Mouse (Mus musculus): Measurements from ENCODE around the gene Olfml1.

Gene Olfml1

DNA sequence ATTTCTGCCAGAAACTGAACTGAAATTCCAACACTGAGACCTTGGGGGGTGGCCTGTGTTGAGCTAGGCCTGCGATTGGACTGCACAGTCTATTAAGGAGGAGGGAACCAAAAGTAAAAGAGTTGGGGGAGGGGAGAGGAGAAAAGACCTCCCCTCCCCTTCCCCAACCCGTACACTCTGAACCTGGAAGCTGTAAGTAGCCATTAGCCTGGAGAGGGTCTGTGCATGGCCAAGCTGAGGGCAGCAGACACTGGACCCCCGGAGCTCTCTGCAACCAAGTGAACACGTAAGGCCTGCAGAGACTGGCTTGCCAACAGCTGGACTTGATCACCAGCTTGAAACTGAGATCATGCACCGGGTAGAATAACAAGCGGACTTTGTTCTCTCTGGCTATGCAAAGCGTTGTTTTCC is at the start of gene Olfml1:
Gene Olfml1, plus strand, starts transcription at position 186 of the 411 bp plus-strand sequence.
- DNase-seq (ENCODE audit: low spot score), result peak; percentile 52

DNA sequence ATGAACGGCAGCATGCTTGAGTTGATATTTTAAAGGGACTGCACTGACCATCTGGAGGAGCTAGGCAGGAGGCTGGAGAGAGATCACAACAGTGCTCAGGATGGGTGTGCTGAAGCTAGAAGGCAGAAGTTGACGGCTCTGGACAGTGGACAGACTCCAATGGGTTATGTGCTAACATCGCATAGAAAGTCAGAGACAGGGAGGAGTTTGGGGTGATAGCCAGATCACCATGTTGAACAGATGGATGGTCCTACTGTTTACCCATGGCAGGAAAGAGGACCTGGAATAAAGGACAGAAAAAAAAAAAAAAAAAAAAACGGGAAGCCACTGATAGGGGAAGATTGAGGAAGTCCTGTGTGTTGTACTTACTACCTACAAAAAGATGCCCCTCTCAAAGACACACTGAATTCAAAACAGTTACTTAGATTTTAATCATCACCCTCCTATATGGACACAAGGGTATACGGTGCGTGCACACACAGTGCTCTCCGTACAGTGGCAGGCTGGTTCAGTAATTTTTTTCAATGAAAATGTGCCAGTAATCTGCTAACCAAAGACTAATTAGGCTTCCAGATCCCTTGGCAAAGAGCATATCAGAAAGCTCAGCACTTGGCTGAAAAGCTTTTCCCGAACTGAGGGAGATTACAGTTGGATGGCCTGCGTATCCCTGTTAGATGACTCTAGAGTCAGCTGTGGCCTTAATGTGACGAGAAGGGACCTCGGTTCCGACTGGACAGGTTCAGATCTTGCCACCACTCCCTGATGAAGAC is 47.8 kb upstream of the Olfml1 start:
- DNase-seq (ENCODE audit: low spot score), result no peak

DNA sequence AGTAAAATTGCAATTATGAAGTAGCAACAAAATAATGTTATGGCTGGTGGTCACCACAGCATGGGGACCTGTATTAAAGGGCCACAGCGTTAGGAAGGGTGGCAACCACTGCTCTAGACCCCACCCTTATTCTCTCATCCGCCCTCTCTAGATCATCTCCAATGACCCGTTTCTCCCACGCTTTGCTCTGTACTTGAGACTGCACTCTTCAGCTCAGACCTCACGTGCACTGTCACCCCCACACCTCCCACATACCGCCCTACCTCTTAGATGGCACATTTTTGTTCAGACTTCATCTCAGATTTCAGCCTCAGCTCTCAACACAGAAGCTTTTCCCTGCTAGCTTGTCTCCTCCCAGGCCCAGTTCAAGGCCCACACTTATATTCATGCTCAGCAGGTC is 45.8 kb upstream of the Olfml1 start:
- DNase-seq (ENCODE audit: low spot score), result no peak

DNA sequence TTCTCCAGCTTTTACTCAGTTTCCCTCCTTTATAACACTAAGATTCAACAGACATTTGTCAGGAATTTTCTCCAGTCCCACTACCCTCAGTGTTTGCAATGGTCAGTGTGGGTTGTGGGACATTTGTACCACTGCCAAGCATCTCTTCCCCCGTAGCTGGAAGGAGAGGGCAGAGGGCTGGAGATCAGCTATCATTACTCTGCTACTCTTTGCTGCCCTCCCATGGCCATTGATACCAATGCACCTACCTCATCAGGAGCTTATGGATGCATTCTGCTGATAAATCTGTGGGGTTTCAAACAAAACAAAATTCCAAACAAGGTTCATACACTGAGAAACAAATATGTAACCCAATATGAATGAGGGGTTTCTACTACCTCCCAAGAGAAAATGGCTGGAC is 40.9 kb upstream of the Olfml1 start:
- peak; percentile 65 for DNase-seq (ENCODE audit: low spot score)

DNA sequence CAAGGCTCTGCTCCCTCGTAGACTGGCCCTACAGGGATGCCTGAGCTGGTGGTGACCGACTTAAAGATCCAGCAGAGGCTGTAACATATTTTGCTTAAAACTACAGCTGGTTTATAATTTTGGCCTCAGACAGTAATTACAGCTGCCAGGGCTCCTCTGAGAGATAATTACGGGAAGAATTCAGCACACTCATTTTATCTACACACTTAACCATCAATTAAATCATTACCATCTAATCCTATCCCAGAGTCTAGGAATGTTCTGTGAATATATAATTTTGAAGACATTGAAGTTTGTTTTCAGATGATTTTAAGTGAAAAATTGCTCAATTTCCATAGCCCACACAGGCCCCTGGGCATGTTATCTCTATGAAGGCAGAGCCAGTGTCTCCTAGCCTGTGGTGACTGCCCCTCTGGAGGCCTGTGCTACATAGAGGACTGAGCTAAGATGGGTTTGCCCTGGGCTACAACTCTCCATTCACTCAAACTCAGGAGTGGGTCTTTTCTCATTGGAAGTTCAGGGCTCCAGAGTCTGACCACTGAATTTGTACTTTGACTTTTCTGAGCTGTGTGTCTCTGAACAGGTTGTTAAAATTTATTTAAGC is 39.0 kb upstream of the Olfml1 start:
- DNase-seq (ENCODE audit: low spot score), result no peak

DNA sequence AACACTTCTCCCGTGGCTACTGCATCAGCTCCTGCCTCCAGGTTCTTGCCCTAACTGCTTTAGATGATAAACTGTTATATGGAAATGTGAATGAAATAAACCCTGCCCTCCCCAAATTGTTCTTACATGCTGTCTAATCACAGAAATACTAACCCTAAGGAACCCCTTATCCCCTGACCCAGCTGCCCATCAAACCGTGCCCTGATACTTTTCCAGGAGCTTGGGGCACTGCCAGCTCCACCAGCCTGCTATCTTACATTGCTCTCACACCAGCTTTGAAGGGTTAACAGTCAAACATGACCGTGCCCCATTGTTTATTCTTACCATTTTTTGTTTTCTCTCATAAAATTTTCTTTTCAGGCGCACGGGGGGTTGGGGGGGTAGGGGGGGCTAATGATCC is 37.9 kb upstream of the Olfml1 start:
- no peak for DNase-seq (ENCODE audit: low spot score)

DNA sequence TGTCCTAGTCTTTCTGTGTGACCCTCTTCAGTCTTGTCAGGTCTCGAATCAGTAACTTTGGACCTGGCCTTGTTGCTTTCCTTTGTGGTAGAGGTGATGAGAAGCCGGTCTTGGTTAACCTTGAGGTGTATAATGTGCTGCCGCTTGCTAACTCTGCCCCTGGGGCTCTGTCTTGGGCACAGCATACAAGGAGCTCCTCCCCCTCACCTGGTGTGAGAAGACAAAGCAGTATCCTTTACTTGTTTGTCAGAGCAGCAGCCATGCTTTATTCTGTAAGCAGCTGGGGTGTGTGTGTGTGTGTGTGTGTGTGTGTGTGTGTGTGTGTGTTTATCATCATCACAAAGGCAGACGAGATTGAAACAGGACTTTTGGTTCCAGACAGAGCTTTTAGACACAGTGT is 31.9 kb upstream of the Olfml1 start:
- DNase-seq (ENCODE audit: low spot score), result no peak

DNA sequence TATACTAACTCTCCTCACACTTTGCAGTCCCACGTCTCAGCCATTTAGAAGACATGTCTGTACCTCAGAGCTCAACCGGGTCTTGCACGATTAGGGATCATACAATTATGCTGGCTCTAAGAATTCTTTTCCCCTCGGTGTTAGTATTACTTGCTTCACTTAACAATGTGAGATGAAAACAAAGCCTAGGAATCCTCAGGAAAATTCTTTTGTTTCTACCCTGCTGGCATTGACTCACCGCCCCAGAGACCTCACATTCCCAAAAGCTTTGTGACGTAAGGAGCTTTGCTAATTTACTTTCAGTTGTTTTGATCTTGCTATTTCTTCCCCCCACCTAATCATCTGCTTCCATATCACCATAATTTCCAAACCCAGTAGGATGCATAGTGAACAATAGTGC is 30.7 kb upstream of the Olfml1 start:
- DNase-seq (ENCODE audit: low spot score), result no peak

DNA sequence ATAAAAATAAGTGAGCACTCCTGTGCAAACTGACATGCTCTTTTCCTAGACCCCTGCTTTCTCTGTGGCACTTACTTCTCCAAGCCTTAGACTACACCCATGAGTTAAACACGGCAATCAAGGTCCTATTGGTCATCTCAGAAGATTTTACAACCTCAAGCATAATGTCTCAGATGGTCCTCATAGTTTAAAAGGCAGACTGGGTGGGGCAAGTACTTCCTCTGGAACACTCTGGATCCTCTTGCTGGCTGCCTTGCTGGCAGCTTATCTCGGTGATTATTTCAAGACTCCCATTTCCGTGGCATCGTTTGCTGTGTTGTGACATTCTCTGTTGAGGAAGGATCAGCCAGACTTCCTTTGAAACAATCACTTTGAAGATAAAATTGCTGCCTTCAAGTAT is 27.2 kb upstream of the Olfml1 start:
- no peak for DNase-seq (ENCODE audit: low spot score)

DNA sequence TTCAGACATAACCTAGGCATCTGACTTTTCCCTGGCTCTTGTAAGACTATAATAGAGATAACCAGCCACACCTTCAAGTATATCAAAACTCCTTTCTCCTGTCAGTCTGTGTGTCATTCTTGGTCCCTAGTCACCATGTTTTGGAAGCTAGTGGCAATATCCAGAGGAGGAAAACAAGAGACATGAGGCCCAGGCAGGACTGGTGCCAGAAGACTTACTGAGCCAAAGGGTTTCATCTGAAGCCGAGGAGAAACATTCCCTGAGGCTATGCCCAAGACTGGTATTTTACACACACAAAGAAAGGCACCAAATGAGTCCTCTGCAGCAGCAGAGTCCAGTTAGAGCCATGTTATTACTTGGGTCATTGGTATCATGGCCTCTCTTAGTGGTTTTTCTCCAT is 22.2 kb upstream of the Olfml1 start:
- no peak for DNase-seq (ENCODE audit: low spot score)

DNA sequence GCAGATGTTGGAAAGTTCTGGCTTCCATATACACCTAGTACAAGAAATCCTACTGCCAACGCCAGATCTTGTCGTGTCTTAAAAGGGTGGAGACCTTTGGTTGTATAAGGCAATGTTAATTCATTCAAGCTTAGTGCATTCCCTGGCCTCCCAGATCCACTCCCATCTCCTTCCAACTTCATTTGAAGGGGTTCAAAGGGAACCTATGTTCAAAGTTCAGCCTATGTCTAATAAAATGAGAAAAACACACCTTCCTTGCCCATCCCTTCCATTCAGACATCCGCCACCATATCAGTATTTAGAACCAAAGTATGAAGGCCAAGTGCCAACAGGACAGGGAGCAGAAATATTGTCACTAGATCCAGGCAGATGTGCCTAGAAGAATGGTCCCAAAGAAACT is 19.4 kb upstream of the Olfml1 start:
- DNase-seq (ENCODE audit: low spot score), result no peak

DNA sequence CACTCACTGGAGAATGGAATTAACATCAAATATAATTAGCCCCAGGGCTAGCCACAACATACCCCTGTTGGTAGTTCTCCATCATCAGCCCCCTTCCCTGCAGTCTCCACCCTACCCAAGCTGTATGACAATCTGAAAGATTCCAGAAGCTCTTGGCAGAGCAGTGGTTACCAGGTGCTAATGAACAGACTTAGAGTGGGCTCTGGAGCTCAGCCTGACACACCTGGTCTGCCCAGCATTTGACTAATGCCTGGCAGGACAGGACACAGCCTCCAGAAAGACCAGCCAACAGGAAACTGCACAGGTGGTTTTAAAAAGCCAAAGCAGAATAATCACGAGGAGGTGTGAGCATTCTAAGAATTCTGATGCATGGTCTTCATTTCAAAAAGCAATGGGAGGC is 13.8 kb upstream of the Olfml1 start:
- no peak for DNase-seq (ENCODE audit: low spot score)

DNA sequence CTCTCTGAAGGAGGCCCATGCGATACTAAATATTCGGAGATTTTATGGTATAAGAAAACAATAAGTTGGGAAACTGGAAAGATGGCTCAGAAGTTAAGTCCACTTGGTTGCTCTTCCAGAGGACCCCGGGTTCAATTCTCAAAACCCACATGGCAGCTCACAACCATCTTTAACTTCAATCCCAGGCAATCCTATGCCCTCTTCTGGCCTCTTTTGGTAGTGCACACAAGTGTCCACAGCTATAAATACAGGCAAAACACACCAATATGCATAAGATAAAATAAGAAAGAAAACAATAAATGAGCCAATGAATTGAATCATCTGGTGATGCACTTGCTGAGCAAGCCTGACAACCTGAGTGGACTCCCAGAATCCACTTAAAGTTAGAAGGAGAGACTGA is 11.3 kb upstream of the Olfml1 start:
- DNase-seq (ENCODE audit: low spot score), result peak; percentile 47

DNA sequence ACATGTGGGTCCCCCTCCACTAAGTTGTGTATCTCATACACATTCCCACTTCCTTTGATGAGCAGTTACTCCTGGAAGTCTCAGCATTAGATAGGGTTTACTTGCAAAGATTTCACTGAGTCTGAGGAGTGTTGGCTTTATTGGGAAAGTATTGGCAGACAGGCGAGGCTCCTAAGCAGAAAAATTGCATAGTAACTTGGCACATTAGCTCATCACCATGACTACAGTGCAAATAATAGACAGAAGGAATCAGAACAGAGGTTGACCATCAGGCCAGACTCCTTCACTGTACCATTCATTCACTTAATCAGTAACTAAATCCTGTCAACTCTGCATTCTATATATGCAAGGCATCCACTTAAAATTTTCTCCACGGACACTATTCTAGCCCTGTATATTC is 6.6 kb upstream of the Olfml1 start:
- DNase-seq (ENCODE audit: low spot score), result no peak

DNA sequence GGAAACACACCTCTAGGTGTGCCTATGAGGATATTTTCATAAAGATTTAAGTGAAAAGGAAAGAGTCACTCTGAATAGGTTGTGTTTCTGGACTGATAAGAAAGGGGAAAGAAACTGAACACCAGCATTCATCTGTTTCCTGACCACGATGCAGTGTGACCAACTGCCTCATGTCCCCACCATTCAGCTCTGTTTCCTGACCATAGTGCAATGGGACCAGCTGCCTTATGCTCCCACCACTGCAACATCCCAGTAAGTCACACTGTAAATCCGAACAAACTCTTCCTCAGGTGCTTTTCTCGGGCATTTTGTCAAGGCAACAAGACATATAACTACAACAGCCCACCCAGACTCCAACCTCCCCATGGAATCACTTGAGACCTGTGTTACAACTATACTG is 5.7 kb upstream of the Olfml1 start:
- DNase-seq (ENCODE audit: low spot score), result no peak

DNA sequence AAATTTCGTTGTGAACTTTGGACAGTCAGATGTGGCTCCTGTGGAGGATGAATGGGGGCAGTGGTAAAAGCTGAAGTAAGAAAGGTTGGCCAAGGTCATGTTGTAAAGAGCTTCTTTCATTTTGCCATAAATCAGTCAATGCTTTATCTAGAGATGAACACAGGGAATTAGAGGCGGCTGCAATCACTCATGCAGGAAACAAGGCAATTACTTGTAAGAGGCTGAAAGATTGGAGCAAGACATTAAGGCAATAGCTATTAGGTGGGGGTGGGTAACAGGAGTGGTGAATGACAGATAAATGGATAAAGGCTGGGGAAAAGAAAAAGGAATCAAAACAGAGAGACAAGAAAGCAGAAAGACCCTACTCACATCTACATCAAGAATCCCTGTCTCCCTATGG is 3.5 kb upstream of the Olfml1 start:
- no peak for DNase-seq (ENCODE audit: low spot score)

DNA sequence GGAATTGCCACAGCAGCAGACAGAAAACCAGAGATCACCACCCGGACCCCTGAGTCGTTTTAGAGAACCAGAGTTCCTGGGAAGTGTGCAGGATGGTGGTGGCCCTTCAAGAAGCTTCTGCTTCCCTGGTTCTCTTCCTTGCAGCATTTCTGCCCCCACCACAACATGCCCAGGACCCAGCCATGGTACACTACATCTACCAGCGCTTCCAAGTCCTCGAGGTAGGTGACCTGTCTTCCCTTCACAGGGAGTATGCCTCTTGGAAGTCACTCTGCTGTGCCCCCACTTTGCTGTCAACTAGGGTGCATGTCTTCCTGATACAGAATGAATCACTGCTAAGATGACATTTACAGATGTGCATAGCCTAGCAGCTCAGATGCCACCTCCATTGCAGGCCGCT is 428 bp downstream of the Olfml1 start:
- no peak for DNase-seq (ENCODE audit: low spot score)

DNA sequence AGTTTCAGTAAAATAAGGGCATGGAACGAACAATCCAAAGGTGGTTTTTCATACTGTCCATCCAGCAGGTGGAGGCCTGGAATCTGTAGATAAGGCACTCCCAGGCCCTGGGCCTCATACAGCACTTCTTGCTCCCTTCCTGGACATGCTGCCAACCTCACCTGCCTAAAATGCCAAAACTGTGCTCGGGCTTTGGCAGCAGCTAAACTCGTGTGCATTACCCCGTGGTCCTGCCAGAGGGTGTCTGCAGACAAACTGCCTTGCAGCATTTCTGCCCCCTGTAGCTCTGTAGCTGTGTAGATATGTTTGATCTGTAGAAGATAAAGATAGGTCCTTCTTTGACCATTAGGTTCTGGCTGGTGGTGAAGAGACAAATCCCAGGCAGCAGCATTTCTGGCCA is 1.7 kb downstream of the Olfml1 start:
- DNase-seq (ENCODE audit: low spot score), result no peak

DNA sequence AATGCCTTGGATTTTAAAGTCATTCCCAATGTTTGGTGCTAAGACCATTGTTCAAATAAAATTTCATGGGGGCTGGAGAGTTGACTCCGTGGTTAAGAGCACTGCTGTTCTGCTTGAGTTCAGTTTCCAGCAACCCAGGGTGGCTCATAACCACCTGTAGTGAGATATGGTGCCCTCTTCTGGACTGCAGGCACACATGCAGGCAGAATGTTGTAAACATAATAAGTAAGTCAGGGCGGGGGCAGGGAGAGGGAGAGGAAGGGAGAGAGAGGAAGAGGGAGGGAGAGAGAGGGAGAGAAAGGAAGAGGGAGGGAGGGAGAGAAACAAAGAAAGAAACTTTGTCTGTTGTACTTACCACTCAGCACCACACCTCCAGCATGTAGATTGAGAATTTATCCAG is 6.6 kb downstream of the Olfml1 start:
- DNase-seq (ENCODE audit: low spot score), result no peak

DNA sequence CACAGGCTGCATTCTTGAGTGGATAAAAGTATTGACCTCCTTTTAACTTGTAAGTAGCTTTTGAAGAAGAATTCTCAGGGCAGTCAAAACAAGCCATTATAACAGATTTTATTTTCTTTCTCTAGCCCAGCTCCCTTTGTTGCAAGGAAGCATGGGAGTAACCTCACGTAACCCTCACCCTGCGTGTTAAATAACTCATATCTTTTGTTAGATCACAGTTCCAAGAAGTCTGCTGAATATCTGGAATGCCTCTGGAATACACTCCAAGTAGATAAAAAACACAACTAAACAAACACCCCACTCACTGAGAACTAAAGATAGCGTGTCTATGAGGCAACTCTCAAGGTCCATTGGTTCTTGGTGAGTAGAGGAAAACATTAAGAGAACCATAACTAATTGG is 7.0 kb downstream of the Olfml1 start:
- no peak for DNase-seq (ENCODE audit: low spot score)

DNA sequence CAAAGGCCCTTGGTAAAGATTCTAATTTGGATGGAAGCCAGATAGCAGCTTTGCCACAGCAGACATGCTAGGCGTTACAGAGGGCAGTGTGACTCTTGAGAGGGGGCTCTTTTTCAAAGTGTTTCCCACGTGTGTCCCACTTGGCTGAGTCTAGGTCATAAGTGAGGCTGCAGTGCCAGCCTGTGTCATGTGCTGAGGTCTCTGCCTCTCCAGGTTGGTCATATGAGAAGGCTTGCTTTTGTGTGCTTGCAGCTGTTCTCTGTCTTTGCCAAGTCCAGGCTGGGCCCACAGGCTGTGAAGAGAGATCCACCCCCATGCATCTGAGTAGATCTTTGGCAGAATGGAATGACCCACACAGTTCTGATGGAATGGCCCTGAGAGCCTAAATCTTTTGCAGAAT is 25.4 kb downstream of the Olfml1 start:
- DNase-seq (ENCODE audit: low spot score), result no peak

DNA sequence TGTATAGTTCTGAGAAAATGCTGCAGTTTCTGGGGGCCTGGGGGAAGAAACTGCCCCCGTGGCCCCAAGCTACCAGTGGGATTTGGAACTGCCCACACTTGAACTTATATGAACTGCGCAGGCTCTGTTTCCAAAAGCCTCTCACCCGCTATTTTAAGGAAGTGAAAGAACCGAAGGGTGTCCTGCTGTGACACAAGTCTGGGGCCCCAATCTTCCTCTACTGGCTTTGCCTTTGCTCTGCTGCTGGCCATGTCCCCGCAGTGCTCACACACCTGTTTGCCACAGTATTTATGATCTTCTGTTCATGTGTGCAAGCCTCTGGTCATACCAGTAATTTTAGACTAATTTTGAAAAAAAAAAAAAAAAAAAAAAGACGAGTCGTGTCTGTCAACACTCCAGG is 26.7 kb downstream of the Olfml1 start:
- DNase-seq (ENCODE audit: low spot score), result no peak

DNA sequence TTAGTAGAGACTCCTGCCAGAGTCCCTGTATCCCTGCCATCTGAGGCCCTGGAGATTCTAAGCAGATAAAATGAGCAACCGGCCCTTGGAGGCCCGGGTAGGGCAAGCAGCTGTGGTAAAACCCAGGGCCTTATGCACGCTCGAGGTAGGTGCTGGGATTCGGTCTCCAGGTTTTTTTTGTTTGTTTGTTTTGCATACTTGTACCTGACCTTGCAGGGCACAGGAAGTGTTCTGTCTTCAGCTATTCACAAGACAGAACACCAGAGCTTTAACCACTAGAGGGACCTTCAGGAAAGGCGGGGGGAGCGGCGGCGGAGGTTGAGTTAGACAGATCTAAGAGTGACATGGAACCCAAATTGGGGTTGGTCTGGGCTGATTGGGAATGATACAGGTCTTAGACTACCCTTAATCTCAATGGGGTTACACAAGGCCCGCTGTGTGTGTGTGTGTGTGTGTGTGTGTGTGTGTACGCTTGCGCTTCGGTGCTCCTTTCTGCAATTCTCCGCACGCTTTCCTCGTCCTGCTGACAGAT is 27.1 kb downstream of the Olfml1 start:
- peak; percentile 66 for DNase-seq (ENCODE audit: low spot score)

DNA sequence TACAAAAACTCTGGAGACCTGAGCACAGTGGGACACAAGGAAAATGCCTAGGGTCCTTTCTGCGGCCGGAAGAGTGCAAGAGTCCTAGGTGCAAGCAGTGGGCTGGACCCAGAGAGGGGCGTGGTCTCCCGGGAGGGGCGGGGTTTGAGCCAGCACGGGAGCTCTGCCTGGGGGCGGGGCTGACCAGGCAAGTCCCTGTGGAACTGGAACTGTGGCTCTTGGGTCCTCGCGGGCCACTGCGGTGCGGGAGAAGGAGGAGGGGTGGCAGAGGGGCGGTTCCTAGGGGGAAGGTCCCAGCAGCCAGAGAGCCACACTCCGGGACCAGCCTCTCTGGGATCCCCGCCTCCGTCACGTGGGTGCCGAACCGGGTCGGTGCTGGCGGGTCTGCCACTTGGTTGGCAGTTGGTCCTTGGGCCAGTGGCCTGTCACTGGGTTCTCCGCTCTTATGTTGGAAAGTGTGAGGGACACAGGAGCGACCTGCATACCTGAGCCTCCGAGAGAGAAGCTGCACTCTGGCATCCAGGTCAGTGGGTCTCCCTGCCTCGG is 27.7 kb downstream of the Olfml1 start, which contains the start of gene Ppfibp2:
Gene Ppfibp2, plus strand, starts transcription at position 351 of the 546 bp plus-strand sequence.
- peak; percentile 97 for DNase-seq (ENCODE audit: low spot score)

All from testis, postnatal 10 days (tissue).